Mouse (Mus musculus): ENCODE results near the gene Rnaset2b.
"Not testable (repeated sequence)": the region's sequence is repeated elsewhere in the genome, so short reads cannot be mapped to it uniquely, and the experiment has no call there.

DNA sequence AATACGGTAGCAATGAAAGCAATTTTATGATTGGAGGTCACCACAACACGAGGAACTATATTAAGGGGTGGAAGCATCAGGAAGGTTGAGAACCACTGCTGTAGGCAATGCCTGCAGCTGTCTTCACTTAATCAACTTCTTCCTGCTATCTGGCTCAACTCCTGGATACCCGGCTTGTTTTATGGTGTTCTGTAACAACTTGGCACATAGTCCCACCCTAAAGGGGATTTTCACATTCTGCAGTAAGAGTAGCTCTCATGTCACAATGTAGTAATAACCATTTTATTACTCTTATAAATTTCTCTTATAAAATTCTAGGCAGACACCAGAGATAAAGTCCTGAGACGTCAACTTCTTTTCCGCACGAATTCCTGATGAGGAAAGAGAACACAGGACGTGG lies 39.0 kb downstream of the Rnaset2b start:
- not testable (repeated sequence) for TF ChIP-seq CTCF (IDR thresholded peaks at IDR 0.05; ENCODE audit: low read depth, low read length); POLR2A (IDR thresholded peaks at IDR 0.05; ENCODE audit: insufficient read depth, low read length); EP300 (IDR thresholded peaks at IDR 0.05; ENCODE audit: insufficient read depth, low read depth, low read length)

Measured in ES-Bruce4 (cell line).